Mouse (Mus musculus) thymus, postnatal 0 days (tissue): Measurements from ENCODE around the gene Tdrd7. TPM values are rescaled to one million over a fixed set of nuclear protein-coding genes. Genes with fewer than 3 reads are reported as not detected.

Experiments
- DNase-seq: peaks from one replicate; pipeline ENCODE4 v3.0.0-alpha.2; 2015; ENCODE audit warnings: low spot score
- polyA plus RNA-seq: library from polyadenylated mRNA; unstranded; fragments of >200 nt; fragmentation: Nextera tagmentation; extraction: Ambion mirVana; gene quantifications from 2 replicates; pipeline ENCODE4 v1.2.1, GENCODE M21; 2015

Gene Tdrd7
- polyA plus RNA-seq, 1 experiment from 2014 or later: 9.2 TPM

DNA sequence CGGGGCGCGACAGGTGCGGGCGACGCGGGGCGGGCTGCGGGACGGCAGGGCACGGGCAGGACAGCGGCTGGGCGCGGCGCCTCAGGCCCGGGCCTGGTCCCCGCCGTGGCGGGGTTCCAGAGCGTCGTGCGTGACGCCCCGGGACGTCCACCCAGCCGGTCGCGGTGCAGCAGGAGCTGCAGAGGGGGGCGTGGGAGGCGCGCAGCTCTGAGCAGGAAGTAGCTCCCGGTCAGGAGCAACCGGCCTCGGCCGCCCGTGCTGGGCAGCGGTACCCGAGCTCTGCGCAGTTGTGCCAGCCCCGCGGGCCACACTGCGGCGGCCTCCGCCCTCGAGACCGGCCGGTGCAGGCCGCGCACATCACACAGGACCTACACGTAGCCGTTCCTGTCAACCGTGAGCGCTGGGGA is 7.3 kb downstream of the Tdrd7 start:
- peak; percentile 23 for DNase-seq

DNA sequence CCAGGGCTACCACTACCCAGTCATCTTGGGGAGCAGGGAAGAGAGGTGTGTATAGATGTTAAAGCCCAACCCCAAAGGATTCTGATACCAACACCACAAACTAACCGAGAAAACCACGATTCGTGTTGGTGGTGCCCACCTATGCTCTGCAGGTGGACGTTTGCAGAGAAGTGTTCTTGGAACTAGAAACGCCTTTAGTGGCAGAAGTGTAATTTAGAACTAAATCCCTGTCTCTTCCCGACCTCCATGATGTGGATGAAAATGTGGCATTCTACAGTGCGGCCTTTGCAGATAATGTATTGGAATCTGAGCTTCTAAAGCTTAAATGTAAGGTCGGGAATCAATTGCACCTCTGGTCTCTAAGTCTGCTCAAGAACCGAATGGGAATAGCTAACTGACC is 7.8 kb downstream of the Tdrd7 start:
- DNase-seq: peak; percentile 3

DNA sequence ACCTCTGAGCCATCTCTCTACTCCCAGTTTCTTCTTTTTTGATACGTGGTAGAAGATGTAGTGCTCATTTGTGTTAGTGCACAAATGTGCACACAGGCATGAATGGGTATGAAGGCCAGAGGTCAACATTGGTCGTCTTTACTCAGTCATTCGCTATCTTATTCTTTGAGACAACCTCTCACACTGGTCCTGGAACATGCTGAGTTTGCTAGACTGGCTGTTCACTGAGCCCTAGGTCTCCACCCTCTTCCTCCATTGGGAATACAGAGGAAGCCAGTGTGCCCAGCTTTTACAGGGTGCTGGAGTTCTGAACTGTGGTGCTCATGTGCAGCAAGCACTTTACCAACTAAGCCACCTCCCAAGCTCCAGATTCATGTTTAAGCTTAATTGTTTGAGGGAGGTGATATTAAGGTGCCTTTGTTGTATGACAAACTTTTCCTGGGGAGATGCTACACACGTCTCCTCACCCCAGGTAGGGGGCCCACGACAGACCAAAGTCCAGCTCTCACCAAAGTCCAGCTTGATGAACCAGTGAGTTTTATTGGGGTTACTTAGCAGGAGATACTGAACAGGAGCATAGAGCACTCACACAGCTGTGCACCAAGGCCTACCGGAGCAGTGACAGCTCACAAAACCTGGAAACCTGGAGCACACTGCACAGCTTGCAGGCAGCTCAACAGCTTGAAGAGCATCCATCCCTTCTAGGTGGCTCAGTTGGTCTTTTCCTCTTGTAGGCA is 12.0 kb downstream of the Tdrd7 start:
- no peak for DNase-seq

GRCm38 (mm10) chr4:45979916-45980315 is 14.8 kb downstream of the Tdrd7 start:
- DNase-seq: no peak

DNA sequence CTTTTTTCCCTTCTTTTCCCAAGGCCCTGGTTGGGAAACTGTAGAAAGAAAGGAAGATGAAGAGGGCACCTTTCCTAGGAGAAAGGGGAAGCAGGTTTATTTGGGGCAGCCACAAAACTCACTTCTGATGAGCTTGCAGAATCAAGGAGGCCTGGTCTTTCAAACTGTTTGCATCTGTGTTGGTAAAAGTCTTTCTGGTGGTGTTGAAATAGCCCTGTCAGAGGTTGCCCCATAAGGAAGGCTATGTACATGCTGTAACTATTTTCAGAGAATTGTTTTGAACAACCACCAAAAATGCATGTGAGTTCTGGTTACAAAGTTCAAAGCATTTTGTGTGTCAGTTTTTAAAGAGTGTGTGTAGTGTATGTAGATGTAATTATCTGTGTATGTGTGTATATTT is 15.9 kb downstream of the Tdrd7 start:
- no peak for DNase-seq

DNA sequence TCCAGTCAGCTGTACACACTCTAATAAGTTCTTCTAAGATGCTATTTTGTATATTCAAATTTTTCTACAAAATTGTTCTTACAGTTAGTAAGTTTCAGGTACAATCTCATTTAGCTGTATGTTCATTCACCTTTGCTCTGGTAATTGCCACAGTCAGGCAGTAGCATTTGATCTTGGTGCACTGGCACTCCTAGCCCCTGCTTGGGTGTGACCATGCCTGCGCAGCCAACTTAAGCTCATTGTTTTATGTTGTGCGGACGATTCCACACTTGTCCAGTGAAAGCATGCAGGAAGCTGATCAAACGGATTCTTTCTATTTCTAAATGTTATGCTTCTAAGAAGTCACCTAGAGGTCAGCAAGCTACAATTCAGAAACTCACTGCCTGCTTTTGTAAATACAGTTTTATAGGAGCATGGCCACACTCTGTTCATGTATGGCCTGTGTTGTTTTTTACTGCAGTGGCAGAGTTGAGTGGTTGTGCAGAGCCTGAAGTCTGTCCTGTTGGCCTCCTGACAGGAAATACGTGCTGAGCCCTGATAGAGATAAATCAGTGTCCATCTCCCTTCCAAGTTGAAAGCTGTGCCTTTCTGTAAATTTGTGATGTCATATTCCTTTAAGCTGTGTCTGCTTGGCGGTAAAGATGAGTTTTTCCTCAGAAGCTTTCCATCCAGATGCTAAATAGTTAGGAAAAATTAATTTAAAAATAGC is 25.4 kb downstream of the Tdrd7 start:
- no peak for DNase-seq

DNA sequence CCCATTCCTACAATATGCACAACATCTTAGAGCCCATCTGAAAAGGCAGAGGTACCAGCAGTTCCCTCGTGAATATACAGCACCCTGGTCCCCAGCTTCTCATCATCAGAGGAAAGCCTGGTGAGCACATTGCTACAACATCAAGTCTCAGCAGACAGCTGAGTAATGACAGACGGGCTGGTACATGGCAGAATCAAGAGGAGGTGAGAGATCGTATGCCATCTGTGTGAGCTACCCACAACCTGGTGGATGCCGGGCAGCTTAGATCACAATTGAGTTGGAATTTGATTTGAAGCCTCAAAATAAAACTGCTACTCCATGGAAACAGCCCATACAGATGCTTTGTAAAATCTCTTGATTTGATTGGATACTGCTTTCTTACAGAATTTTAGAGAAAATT is 33.4 kb downstream of the Tdrd7 start:
- no peak for DNase-seq

DNA sequence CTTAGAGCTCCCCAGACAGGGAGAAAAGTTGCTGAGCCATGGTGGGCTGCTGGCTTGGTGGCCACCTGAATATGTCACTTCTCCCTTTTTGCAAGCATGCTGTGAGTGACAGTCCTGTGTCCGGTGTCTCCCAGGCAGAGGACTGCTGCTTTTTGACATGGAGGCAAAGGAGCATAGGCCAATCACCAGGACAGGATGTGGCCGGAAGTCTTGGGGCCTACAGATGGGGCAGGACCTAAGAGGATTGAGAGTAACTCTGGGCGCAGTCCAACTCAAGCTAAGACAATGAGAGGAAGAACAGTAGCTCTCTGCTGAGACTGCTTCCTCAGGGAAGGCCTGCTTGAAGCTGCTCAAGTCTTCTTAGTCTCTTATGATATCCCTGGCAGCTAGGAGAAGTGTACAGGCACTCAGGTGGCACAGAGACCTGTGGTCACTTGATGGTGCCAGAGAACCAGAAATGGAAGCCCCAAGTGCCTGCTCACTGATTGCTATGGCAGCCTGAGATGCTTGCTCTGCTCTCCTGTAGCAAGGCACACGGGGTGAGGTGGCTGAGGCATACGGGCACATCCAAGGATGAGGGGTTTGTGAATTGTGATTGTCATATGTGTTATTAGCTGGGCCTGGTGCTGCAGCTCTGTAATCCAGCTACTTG is 43.1 kb downstream of the Tdrd7 start:
- no peak for DNase-seq

DNA sequence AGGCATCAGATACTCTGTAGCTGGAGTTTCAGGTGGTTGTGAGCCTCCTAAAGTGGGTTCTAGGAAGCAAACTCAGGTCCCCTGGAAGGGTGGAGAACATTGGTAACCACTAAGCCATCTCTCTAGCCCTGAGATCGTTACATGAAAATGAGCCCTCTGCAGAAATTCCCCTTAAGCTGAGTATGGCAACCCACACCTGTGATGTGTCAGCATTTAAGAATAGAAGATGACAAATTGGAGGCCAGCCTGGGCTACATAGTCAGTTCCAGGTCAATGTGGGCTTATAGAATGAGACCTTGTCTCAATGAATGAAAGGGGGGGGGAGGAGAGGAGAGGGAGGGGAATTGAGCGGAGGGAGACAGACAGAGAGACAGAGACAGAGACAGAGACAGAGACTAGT is 46.6 kb downstream of the Tdrd7 start:
- DNase-seq: no peak

- DNase-seq: no peak
Observed at GRCm38 (mm10) chr4:46015605-46016004, 50.5 kb downstream of the Tdrd7 start.

- DNase-seq: no peak
Observed at GRCm38 (mm10) chr4:46023021-46023481, 57.9 kb downstream of the Tdrd7 start.

GRCm38 (mm10) chr4:46025893-46026292 is 60.8 kb downstream of the Tdrd7 start:
- peak; percentile 8 for DNase-seq

DNA sequence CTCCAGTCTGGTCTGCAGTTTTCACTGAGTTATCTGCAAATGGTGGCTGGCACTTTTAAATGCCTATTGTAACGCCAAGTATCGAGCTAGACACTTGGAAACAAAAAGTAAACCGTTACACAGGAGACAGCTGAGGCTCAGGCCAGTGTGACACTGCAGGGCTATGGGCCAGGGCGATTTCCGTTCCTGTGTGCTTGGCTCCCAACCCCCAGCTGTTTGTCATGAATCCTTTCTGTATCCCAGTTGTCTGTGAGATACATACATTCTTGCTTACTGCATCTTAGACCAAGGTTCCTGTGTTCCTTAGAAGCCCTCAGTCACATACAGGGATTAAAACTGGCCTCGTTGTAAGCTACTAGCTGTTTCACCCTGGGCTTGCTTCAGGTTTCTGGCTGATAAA is 63.1 kb downstream of the Tdrd7 start:
- no peak for DNase-seq

GRCm38 (mm10) chr4:46028781-46029180 is 63.6 kb downstream of the Tdrd7 start:
- DNase-seq: no peak

GRCm38 (mm10) chr4:46029552-46029951 is 64.4 kb downstream of the Tdrd7 start:
- DNase-seq: no peak

DNA sequence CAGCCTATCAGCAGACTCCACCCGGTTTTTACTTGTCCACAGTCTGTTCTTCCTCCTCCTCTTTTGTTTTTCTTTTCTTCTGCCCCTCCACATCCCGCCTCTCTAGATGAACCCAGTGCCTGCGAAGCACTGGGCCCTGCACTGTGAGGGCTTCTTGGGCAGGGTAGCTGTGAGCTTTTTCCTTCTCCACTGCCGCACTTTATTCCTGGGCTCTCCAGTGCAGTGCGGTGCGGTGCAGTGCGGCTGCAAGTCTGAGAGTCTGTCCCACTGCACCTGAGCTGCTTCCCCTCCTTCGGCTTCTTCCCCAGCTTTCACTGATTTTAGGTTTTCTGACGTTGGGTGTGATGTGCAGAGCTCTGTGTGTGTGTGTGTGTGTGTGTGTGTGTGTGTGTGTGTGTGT is 67.3 kb downstream of the Tdrd7 start:
- no peak for DNase-seq

GRCm38 (mm10) chr4:46033197-46033596 is 68.1 kb downstream of the Tdrd7 start:
- no peak for DNase-seq

DNA sequence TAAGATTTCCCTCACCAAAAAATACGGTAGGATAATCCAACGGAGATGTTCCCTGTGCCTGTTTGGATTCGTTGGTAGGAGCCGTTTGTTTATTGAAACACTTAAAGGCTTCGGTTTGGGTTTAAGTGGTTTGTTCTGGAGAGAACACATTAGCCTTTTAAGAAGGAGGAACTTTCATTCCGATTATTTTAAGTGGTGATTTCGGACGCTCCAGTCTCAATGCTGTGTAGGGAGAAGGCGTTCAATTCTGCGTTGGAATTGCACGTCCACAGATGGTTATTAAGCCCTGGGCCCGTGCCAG is 73.4 kb downstream of the Tdrd7 start:
- DNase-seq: no peak

- DNase-seq: peak; percentile 51
Observed at GRCm38 (mm10) chr4:46038892-46039751, 74.0 kb downstream of the Tdrd7 start, which contains the start of gene Tmod1. TSS of gene Tmod1 (plus strand) at chr4:46038935.

- DNase-seq: no peak
Observed at GRCm38 (mm10) chr4:46039899-46040298, 74.8 kb downstream of the Tdrd7 start.

DNA sequence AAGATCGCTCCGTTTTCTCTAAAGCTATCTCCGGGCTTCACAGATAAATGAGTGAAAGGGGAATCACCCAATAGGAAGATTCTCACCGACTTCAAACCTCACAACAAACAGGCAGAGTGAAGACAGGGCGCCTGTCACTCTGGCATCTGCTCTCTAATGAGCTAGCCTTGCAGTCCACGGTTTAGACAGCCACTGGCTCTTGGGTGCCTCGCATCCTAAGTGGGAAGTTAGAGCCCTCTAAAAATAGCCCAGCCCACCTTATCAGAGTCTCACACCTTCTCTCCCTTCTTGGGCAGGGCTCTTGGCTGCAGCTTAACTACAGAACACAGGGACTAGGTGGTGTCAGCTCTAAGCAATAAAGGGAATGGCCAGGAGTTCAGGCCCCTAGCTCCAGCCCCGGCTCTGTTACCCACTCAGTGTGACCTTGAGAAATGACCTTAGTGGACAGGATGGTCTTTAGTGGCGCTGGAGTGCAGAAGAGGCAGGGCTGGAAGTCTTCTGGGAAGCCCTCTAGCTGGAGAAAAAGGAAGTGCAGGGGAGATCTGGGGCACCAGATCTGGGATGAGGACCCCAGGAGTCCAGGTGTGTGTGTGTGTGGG is 75.6 kb downstream of the Tdrd7 start:
- no peak for DNase-seq
